Mouse (Mus musculus): Measurements from ENCODE around the gene Gm10053. TPM values are rescaled to one million over a fixed set of nuclear protein-coding genes. Genes with fewer than 3 reads are reported as not detected.

Gm10053 gene
- polyA plus RNA-seq, 1 experiment from 2014 or later = 154 TPM

- H3K4me2 ChIP-seq (replicated peaks; ENCODE audit: low read depth, low read length) = no peak overlapping the region
- no peaks in the 10 kb centered on the region for H3K36me3 ChIP-seq (ENCODE audit: insufficient read depth, low read length)
- 50% methylated on average over 2 of the region's 2 CpGs for WGBS
- H3K4me1 ChIP-seq (ENCODE audit: insufficient read depth, low read depth, low read length) = 0 out of 2 replicates have a peak, but pooled peaks cover 4% of the 10 kb centered on the region
- no peak overlapping the region for H3K27ac ChIP-seq (ENCODE audit: low read length)
- H3K9ac ChIP-seq (replicated peaks; ENCODE audit: low read depth) = no peak overlapping the region
- peaks cover 47% of the 10 kb centered on the region for H3K27me3 ChIP-seq (replicated peaks; ENCODE audit: insufficient read depth, low read length)
- TF ChIP-seq EP300 (IDR thresholded peaks at IDR 0.05) = no peak
- no peak for TF ChIP-seq CTCF (IDR thresholded peaks at IDR 0.05)
- no peak for ATAC-seq
- no peak for DNase-seq (ENCODE audit: low spot score)
- no peak overlapping the region for H3K4me3 ChIP-seq (ENCODE audit: low read depth, low read length)
- H3K9me3 ChIP-seq (ENCODE audit: low read length) = no peaks in the 10 kb centered on the region
Measured at GRCm38 (mm10) chr19:24902821-24903220, 27.3 kb downstream of the Gm10053 start.

GRCm38 (mm10) chr19:24907655-24908054 is 32.2 kb downstream of the Gm10053 start:
- no peak overlapping the region for H3K27ac ChIP-seq (ENCODE audit: low read length)
- H3K4me3 ChIP-seq (ENCODE audit: low read depth, low read length) = no peak overlapping the region
- H3K9me3 ChIP-seq (ENCODE audit: low read length) = no peaks in the 10 kb centered on the region
- 83% methylated on average over 4 of the region's 6 CpGs for WGBS
- ATAC-seq (no peak), DNase-seq (ENCODE audit: low spot score) (no peak)
- H3K27me3 ChIP-seq (replicated peaks; ENCODE audit: insufficient read depth, low read length) = peaks cover 8% of the 10 kb centered on the region
- no peak overlapping the region for H3K9ac ChIP-seq (replicated peaks; ENCODE audit: low read depth)
- no peak for TF ChIP-seq CTCF (IDR thresholded peaks at IDR 0.05)
- no peak for TF ChIP-seq EP300 (IDR thresholded peaks at IDR 0.05)
- H3K36me3 ChIP-seq (ENCODE audit: insufficient read depth, low read length) = no peaks in the 10 kb centered on the region
- no peaks in the 10 kb centered on the region for H3K4me1 ChIP-seq (ENCODE audit: insufficient read depth, low read depth, low read length)
- no peak overlapping the region for H3K4me2 ChIP-seq (replicated peaks; ENCODE audit: low read depth, low read length)

DNA sequence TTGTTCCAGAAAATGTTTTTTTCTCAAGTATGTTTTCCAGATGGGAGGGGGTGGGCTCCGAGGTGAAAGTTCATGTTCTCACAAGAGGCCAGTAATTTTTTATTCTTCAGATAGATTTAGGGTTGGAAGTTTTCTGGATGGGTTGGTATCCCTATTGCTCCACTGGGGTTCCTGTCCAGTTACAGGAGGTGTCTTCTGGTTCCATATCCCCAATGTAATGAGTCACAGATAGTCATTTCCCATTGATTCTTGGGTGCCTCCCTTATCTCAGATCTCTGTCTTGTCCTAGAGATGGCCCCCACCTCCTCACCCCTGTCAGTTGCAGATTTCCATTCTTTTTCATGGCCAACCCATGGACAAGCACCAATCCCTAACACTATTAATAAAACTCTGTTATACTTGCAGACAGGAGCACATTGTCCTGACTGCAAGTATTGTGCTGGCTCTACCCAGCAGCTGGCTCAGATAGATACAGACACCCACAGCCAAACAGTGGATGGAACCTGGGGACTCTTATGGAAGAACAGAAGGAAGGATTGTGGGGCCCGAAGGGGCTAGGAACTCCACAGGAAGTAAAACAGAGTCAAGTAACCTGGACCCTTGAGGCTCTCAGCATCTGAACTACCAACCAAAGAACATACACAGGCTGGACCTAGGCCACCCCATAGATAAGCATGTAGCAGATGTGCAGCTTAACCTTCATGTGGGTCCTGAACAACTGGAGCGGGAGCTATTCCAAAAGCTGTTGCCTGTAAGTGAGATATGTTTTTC is 33.1 kb downstream of the Gm10053 start:
- H3K4me1 ChIP-seq (ENCODE audit: insufficient read depth, low read depth, low read length) = no peaks in the 10 kb centered on the region
- ATAC-seq (no peak), DNase-seq (ENCODE audit: low spot score) (no peak)
- no peaks in the 10 kb centered on the region for H3K9me3 ChIP-seq (ENCODE audit: low read length)
- TF ChIP-seq EP300 (IDR thresholded peaks at IDR 0.05) (no peak), CTCF (IDR thresholded peaks at IDR 0.05) (no peak)
- H3K27me3 ChIP-seq (replicated peaks; ENCODE audit: insufficient read depth, low read length) = no peaks in the 10 kb centered on the region
- no peak overlapping the region for H3K4me3 ChIP-seq (ENCODE audit: low read depth, low read length)
- no peak overlapping the region for H3K4me2 ChIP-seq (replicated peaks; ENCODE audit: low read depth, low read length)
- no peaks in the 10 kb centered on the region for H3K36me3 ChIP-seq (ENCODE audit: insufficient read depth, low read length)
- no peak overlapping the region for H3K9ac ChIP-seq (replicated peaks; ENCODE audit: low read depth)
- no peak overlapping the region for H3K27ac ChIP-seq (ENCODE audit: low read length)
- WGBS = 89% methylated on average over 3 of the region's 3 CpGs

DNA sequence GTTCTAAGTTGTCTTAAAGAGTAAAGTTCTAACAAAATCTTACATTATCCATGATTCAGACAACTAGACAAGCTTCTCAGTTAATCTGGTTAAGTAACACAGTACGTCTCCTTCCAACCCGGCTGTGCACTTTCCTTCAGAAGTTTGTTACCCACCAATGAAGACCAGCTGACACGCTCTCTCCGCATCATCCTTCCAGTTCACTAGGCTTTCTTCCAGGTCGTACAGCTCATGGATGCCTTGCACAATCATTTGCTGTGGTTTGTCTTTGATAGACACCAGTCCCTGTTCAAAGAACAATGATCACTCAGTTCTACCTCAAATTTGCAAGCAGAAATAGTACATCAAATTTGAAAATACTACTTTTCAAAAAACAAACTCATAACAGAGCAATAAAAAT is 45.4 kb downstream of the Gm10053 start:
- TF ChIP-seq CTCF (IDR thresholded peaks at IDR 0.05) (no peak), EP300 (IDR thresholded peaks at IDR 0.05) (no peak)
- Histone ChIP-seq H3K36me3 (ENCODE audit: insufficient read depth, low read length) (no peaks in the 10 kb centered on the region), H3K27ac (ENCODE audit: low read length) (no peak overlapping the region), H3K9ac (replicated peaks; ENCODE audit: low read depth) (no peak overlapping the region), H3K4me1 (ENCODE audit: insufficient read depth, low read depth, low read length) (no peaks in the 10 kb centered on the region), H3K4me3 (ENCODE audit: low read depth, low read length) (no peak overlapping the region), H3K4me2 (replicated peaks; ENCODE audit: low read depth, low read length) (no peak overlapping the region), H3K27me3 (replicated peaks; ENCODE audit: insufficient read depth, low read length) (no peaks in the 10 kb centered on the region), H3K9me3 (ENCODE audit: low read length) (no peaks in the 10 kb centered on the region)
- WGBS = 88% methylated on average over 5 of the region's 5 CpGs
- ATAC-seq (no peak), DNase-seq (ENCODE audit: low spot score) (no peak)

Other genes with a start within 250 kb of the Gm10053 start
- 4.5 and 6.2 TPM in 2 replicates for gene Tmem252, start 201.7 kb upstream of the Gm10053 start, polyA plus RNA-seq (2015; fragmentation: Nextera tagmentation; extraction: Ambion mirVana)
- 3.4 and 4.5 TPM in 2 replicates for gene Pgm5, start 13.8 kb upstream of the Gm10053 start, polyA plus RNA-seq (2015; fragmentation: Nextera tagmentation; extraction: Ambion mirVana)
- gene Foxd4, start 25.5 kb downstream of the Gm10053 start, polyA plus RNA-seq (2015; fragmentation: Nextera tagmentation; extraction: Ambion mirVana) = 0.19 and 0.24 TPM in 2 replicates
- 14.6 and 15.6 TPM in 2 replicates for gene Cbwd1, start 85.9 kb downstream of the Gm10053 start, polyA plus RNA-seq (2015; fragmentation: Nextera tagmentation; extraction: Ambion mirVana)
- 8.1 and 9.7 TPM in 2 replicates for gene Dock8, start 123.8 kb downstream of the Gm10053 start, polyA plus RNA-seq (2015; fragmentation: Nextera tagmentation; extraction: Ambion mirVana)

All from lung, postnatal 0 days (tissue).